Mouse (Mus musculus) layer of hippocampus, postnatal 10 days (tissue): ENCODE measurements around the gene Lrrc63. TPM values are rescaled to one million over a fixed set of nuclear protein-coding genes. Genes with fewer than 3 reads are reported as not detected.
A peak's percentile ranks its signal among the peaks of the same experiment; 100 is the strongest.
"Not testable (repeated sequence)": the region's sequence is repeated elsewhere in the genome, so short reads cannot be mapped to it uniquely, and the experiment has no call there.

Experiments used
- DNase-seq, 2 experiments: peaks; one replicate each; pipeline ENCODE4 v3.0.0; 2021; ENCODE audit warnings: low spot score in 2 of 2
- long read RNA-seq: library from polyadenylated mRNA; stranded (forward); transcript quantifications from one replicate; pipeline ENCODE4 v2.0.0, GENCODE M21; 2023
- total RNA-seq, 2 experiments: library from RNA; stranded (reverse); gene quantifications; 2 replicates each; pipeline ENCODE4 v1.2.3; 2021

The Lrrc63 gene
- total RNA-seq: not detected
- long read RNA-seq: 0 reads

- DNase-seq: peak; percentile 55 to 65
Measured at GRCm38 (mm10) chr14:75130501-75131318, at the start of gene Lrrc63, which contains the start of gene Lcp1. Gene Lrrc63 (minus strand): TSS chr14:75130881. Gene Lcp1 (plus strand): TSS chr14:75131101.

DNA sequence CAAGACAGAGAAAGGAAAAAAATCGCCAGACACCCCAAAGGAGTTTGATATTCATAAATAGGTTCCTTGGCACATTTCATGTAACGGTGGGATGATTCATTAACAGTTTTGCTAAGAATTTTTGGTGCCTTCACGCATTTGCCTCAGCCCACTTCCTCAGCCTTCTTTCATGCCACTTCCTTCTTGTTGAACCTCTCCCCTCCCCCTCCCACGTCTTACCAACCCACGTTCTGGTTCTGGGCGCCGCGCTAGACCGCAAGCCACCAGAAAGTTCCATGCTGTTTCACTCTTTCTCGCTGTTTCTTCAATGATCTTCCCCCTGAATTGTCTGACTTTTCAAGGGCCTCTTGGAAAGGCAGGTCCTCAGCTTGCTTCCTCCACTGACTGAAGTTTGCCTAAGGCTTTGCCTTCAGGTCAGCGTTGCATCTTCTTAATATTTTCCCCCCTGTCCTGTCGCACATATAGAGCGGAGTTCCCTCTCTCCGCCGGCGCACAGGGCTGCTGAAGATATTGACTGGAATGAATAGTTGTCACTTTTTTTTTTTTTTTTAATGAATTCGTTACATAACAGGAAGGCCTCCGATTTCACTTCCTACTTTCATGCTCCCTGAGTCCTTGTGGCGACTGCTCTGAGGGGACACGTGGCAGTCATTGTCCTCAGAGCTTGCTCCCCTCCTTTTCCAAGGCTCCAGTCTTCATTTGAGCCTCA, 48.7 kb upstream of the Lrrc63 start:
- no peak for DNase-seq

GRCm38 (mm10) chr14:75178801-75179211, 48.1 kb upstream of the Lrrc63 start:
- DNase-seq: no peak

DNA sequence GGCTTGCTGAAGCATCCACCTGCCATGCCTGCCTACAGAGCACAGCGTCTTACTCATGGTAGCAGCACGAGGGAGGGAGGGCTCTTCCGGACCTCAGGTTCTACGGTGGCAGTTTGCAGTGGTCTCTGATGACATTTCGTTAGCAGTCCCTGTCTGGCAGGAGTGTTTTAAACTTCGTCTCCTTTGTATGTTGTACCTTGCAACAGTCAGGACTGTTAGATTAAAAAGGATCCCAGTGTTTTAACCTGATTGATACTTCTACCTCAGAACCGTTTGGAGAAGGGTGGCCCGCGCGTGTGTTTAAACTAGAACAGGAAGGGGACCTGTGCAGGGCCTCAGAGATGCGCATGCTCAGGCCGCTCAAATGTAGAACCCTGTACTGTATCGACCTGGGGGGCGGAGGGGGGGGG, 47.7 kb upstream of the Lrrc63 start:
- DNase-seq: no peak

GRCm38 (mm10) chr14:75177400-75177799, 46.7 kb upstream of the Lrrc63 start:
- DNase-seq: no peak

- no peak for DNase-seq
Measured at GRCm38 (mm10) chr14:75176425-75177045, 45.9 kb upstream of the Lrrc63 start.

DNA sequence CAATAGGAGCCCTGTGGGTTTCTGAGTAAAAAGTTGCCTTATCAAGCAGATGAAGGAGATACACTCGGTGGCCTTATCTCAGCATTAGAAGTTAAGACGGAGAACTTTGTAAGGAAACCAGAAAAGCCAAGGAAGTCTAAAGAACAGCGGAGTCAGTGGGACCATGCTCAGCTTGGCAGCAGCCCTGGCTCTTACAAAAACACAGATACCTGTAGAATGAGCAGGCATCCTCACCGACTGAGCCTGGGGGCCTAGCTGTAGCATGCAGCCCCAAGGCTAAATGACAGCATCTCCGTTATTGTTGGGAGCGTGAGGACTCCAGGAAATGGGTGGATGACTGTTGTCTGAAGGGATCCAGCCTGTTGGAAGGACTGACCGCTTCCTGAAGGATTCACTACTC, 45.1 kb upstream of the Lrrc63 start:
- no peak for DNase-seq

GRCm38 (mm10) chr14:75174731-75175555, 44.3 kb upstream of the Lrrc63 start:
- no peak for DNase-seq

GRCm38 (mm10) chr14:75174296-75174695, 43.6 kb upstream of the Lrrc63 start:
- no peak for DNase-seq

DNA sequence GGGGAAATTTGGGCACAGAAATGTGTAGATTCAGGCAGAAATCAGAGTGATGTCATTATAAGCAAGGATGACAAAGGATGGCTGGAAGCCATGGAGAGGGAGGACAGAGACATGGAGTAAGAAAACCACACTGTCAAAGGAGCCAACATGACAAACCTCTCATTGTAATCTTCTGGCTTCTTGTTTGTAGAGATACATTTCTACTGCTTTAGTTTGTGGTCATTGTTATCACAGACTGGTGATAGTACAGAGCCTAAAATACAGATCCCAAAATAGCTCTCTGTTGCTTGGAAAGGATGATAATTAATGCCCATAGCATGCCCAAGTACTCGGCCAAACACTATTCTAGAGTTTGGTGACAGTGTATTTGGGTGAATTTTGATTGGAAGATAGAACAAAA, 39.9 kb upstream of the Lrrc63 start:
- DNase-seq: no peak

- no peak for DNase-seq
Measured at GRCm38 (mm10) chr14:75168501-75168900, 37.8 kb upstream of the Lrrc63 start.

DNA sequence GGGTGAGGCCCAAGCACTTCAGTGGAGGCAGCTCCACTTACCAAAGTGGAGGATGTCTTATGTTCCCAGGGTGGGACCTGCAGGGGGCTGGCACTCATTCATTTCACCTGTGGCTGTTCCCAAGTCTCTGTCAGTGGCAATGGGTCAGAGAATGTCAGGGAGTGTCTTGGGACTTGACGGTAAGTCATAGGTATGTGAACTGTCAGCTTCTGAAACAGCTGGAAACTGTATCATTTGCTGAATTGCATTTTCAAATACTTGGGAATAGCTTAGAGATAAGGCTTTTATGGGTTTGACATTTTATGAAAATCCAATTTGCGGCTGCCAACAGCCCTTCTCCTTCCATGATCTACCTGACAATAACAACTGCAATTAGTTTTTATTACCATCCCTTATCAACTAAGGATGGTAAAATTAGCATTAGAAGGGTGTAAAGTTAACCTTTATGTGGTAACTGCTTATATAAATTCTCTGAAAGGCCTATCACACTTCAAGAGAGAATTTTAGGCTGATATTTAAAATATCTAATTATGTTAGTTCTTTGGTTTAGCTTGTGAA, 35.0 kb upstream of the Lrrc63 start:
- DNase-seq: no peak

DNA sequence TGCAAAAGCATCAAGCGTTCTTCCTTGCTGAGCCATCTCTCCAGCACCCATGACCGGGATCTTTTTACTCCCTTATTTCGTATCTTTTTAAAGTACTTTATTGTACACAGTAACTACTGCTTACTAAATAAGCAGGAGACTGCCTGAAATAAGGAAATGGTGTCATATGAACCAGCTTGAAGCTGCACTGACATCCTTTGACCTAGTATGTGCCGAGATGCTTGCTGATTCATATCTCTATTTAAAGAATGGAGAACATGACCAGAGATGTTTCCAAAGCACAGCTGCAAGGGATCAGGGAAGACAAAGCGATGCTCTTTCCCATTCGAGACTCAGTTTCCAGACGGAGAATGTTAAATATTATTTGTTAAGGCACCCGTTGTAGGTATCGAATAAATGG, 33.7 kb upstream of the Lrrc63 start:
- no peak for DNase-seq

GRCm38 (mm10) chr14:75163866-75164265, 33.2 kb upstream of the Lrrc63 start:
- no peak for DNase-seq

DNA sequence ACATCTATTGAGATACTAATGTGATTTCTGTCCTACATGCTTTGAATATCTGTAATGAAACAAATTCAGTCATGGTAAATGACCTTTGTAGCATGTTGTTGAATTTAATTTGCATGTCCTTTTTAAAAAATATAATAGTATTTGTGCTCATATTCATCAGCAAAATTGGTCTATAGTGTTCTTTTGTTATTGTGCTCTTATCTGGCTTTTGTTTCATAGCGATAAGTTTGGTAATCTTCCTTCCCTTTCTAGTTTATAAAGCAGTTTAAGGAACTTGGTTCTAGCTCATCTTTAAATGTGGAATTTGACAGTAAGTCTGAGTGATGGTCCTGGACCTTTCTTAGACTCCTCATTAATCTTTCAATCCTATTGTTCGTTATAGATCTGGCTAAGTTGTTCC, 28.7 kb upstream of the Lrrc63 start:
- no peak for DNase-seq

GRCm38 (mm10) chr14:75154481-75154880, 23.8 kb upstream of the Lrrc63 start:
- no peak for DNase-seq

DNA sequence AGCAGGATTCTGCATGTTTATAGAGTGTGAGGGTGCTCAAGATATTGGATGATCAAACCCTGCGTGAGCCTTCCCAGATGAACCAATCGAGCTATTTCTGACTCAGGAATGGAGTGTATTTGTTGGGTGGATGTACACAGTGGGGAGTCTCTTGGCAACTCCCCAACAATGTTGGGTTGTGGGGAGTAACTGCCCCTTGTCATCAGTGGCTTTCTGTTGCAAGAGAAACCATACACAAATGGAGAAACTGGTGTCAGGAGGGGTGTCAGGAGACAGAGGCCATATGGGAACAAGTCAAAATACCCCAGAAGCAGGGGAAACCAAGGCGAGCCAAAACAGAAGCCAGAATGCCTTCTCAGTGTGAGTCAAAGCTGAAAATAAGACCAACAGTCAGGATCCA, 20.5 kb upstream of the Lrrc63 start:
- DNase-seq: no peak

DNA sequence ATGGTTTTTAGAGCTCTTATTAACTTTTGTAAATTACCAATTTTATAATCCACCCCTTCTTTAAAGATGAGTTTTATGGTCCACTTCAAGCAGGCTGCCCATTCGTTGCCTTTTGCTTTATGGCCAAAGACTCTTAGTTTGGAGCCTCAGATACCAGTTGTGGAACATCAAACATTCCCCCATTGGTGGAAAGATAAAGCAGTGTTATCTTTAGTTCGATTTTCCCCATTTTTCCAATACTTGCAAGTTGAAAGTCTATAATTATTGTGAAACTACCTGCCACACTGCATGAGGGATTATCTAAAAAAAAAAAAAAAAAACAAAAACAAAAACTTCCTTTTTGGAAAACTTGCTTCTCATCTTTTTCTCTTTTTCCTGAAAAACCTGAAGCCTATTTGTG, 20.0 kb upstream of the Lrrc63 start:
- DNase-seq: no peak

GRCm38 (mm10) chr14:75148229-75148628, 17.5 kb upstream of the Lrrc63 start:
- DNase-seq: no peak

GRCm38 (mm10) chr14:75147706-75148105, 17.0 kb upstream of the Lrrc63 start:
- not testable (repeated sequence) for DNase-seq

GRCm38 (mm10) chr14:75139225-75139624, 8.5 kb upstream of the Lrrc63 start:
- no peak for DNase-seq
